Mouse (Mus musculus): ENCODE data around the gene Lhfpl2. TPM values are rescaled to one million over a fixed set of nuclear protein-coding genes. Genes with fewer than 3 reads are reported as not detected.
"Not testable (repeated sequence)": the region's sequence is repeated elsewhere in the genome, so short reads cannot be mapped to it uniquely, and the experiment has no call there.

Gene Lhfpl2
- total RNA-seq (2014; fragmentation: Nextera tagmentation) (14.6 and 25.1 TPM in 2 replicates), total RNA-seq (2017) (11.2 and 14.2 TPM in 2 replicates)

DNA sequence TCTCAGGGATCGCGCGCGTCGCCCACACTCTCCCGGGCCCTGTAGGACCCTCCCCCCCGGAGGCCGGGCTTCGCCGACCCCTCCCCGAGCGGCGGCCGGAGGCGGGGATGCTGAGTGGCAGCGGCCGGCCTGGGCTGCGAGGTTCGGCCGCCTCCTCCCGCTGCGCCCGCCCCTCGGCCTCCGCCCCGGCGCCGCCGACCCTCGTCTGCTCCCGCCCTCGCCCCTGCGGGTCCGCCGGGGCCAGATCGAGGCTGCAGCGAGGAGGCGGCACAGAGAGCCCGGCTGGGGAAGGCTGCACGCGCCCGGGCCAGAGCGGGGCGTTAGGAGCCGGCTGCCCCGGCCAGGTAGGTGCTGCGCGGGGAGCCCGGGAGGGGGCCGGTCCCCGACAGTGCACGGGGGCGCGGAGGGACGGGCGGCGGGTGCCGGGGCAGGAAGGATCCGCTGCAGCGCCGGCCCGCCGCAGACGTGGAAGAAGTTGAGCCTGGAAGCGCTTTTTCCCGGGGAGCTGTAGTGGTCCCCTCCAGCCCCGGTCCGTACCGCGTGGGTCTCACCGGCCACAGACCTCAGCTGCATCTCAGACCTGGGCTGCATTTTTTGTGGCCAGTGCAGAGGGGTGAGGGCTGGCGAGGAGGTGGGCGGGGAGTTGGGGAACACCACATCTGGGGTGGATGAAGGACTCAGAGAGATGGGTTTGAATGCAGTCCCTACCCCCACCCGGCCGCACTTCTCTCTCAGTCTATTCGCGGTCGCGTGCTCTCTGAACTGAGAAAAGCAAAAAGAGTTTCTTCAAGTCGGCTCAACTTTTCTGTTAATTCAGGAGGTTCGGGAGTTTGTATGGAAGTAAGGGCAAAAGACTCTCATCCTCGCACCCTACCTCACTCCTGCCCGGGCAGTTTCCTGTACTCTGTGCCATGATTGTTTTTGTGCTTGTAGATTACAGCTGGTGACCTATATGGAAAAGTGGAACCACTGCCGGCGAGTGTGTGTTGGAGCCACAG, at the start of gene Lhfpl2:
Gene Lhfpl2, plus strand, starts transcription at position 234 of the 998 bp plus-strand sequence.
- peak; percentile 21 for ATAC-seq (replicated peaks; ENCODE audit: poor library complexity, severe bottlenecking)

- no peak for ATAC-seq (replicated peaks; ENCODE audit: poor library complexity, severe bottlenecking)
Measured at GRCm38 (mm10) chr13:94011996-94012575, 45.5 kb upstream of the Lhfpl2 start.

DNA sequence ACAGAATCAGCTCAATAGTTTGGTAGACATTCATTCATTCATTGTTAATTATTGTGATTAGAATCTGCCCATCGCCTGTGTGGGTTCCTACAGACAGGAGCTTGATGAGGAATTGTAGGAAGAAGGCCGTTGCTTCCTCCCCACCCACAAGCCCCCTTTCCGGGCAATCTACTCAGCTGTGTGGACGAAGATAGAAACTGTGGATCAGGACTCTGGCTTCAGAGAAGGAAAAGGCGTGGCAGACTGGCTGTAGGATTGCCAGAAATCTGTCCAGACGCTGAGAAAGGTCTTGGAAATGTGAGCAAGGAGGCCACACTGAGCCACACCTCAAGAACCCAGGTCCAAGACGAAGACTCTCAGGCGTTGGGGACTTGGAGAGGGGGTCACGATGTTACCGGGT, 43.6 kb upstream of the Lhfpl2 start:
- ATAC-seq (replicated peaks; ENCODE audit: poor library complexity, severe bottlenecking), result no peak

DNA sequence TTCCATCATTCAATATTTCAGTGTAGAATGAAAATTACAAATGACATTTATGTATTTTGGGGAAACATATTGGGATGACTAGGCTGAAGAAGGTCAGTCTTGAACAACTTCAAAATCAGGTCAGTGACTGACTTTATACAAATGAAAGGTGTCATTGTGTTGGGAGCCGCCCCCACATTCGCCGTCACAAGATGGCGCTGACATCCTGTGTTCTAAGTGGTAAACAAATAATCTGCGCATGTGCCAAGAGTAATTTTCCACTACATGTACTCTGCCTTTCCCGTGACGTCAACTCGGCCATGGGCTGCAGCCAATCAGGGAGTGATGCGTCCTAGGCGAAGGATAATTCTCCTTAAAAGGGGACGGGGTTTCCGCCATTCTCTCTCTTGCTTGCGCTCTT, 33.0 kb upstream of the Lhfpl2 start:
- ATAC-seq (replicated peaks; ENCODE audit: poor library complexity, severe bottlenecking), result not testable (repeated sequence)

DNA sequence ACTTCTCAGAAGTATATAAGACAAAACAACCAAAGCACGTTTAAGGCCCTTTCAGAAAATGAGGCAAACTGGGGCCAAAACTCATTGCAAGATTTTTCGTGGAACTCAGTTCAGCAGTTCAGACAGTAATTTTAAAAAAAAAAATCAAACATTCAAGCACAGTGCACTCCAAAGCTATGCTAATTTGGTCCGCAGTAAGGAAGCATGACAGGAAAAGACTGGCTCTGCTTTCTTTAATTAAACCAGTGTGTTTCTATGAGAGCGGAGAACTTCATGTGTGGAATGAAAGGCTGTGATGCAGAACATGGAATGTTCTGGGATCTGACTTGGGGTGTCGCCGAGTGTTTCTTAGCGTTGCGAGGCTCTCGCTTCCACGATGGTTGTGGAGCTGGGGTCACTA, 28.4 kb upstream of the Lhfpl2 start:
- ATAC-seq (replicated peaks; ENCODE audit: poor library complexity, severe bottlenecking), result no peak

GRCm38 (mm10) chr13:94030551-94030950, 27.0 kb upstream of the Lhfpl2 start:
- no peak for ATAC-seq (replicated peaks; ENCODE audit: poor library complexity, severe bottlenecking)

- no peak for ATAC-seq (replicated peaks; ENCODE audit: poor library complexity, severe bottlenecking)
Measured at GRCm38 (mm10) chr13:94037313-94038051, 20.1 kb upstream of the Lhfpl2 start.

GRCm38 (mm10) chr13:94038052-94038340, 19.6 kb upstream of the Lhfpl2 start:
- ATAC-seq (replicated peaks; ENCODE audit: poor library complexity, severe bottlenecking), result no peak

- peak; percentile 95 for ATAC-seq (replicated peaks; ENCODE audit: poor library complexity, severe bottlenecking)
Measured at GRCm38 (mm10) chr13:94050036-94050435, 7.6 kb upstream of the Lhfpl2 start.

DNA sequence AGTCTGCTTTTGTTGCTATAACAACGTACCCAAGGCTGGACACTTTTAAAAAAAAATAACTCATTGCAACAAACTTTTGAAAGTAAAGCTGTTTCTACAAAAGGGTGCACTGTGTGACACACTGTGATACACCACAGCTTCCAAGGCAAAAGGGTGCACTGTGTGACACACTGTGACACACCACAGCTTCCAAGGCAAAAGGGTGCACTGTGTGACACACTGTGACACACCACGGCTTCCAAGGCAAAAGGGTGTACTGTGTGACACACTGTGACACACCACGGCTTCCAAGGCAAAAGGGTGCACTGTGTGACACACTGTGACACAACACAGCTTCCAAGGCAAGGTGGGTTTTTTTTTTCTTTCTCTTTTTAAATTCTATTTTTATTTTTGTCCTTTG, 6.8 kb upstream of the Lhfpl2 start:
- ATAC-seq (replicated peaks; ENCODE audit: poor library complexity, severe bottlenecking), result no peak

DNA sequence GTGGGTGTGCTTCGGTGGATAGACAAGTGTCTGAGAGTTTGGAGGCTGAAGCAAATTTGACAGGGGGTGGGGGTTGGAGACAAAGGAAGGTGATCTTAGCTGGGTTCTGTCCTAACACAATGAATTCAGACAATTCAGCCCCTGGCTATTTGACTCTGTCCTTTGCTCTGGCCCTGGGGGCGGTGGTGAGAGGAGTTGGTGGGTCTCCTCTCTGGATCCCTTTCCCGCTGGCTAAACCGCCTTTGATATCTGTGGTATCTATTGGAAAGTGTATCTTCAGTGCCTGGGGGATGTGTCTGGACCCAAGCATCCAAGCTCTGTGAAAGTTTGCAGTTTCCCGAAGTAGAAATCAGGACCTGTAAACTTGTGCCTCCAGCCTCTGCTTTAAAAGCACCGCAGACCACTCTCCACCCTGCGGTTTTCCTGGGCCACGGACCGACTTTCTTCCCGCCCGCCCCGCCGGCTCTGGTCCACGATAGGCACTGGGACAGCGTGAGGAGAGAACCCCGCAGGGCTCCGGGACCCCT, 497 bp upstream of the Lhfpl2 start:
- ATAC-seq (replicated peaks; ENCODE audit: poor library complexity, severe bottlenecking), result peak; percentile 29

GRCm38 (mm10) chr13:94058642-94059222, 1.1 kb downstream of the Lhfpl2 start:
- no peak for ATAC-seq (replicated peaks; ENCODE audit: poor library complexity, severe bottlenecking)

DNA sequence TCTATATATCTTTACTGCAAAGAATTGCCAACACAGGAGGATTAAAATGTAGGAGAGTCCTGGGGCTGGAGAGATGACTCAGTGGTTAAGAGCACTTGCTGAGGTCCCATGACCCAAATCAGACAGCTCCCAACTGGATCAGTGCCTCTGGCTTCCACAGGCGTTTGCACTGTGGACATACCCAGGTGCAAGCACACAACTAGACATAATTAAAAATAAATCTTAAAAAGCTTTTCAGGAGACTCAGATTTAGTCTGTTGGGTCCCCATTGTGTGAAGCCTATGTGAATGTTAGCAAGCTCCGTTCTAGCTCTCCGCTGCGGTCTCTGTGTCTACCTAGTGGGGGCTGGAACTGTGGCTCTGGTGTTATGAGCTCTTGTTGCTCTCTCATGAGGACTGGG, 1.8 kb downstream of the Lhfpl2 start:
- ATAC-seq (replicated peaks; ENCODE audit: poor library complexity, severe bottlenecking), result no peak

GRCm38 (mm10) chr13:94059778-94060177, 2.2 kb downstream of the Lhfpl2 start:
- ATAC-seq (replicated peaks; ENCODE audit: poor library complexity, severe bottlenecking), result no peak

DNA sequence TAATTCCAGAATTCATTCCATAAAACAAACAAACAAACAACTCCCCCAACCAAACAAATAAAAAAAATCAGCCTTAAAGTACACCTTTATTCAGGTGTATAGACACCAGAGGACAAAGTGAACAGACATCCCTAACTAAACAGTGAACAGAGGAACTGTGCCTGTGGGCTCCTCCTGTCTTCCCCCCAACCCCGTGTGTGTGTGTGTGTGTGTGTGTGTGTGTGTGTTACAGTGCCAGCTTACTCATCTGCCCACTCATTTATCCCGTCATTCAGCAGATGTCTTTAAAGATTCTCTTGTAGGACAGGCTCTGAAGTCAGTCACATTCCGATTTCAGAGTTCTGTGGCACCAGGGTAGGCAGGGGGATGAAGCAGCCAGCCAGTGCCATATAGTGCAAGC, 2.9 kb downstream of the Lhfpl2 start:
- ATAC-seq (replicated peaks; ENCODE audit: poor library complexity, severe bottlenecking), result no peak

DNA sequence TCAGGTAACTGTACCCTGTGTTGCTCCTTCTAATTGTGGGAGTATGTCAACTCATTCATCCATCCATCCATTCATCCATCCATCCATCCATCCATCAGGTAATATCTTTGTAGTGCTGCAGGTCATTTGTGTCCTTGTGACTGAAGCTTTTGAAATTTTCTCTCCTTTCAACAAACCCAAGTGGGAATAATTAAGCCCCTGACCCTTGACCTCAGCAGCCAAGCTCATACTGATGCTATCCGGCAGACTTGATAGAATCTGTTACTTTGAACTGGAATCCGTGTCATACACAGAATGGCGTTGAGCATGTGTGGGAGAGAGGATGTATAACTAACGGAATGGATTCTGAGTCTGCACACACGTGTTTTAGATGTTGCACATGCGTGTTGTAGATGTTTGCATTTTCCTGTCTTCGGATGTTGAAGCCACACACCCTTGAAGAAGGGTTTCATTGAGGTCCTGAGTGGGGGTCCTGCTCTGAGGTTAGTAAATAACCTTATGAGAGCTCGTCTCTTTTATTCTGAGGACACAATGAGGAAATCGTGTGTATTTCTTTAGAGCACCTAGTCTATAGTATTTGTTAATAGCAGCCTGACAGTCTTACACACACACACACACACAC, 3.8 kb downstream of the Lhfpl2 start:
- ATAC-seq (replicated peaks; ENCODE audit: poor library complexity, severe bottlenecking), result no peak

GRCm38 (mm10) chr13:94062349-94063111, 4.9 kb downstream of the Lhfpl2 start:
- ATAC-seq (replicated peaks; ENCODE audit: poor library complexity, severe bottlenecking), result peak; percentile 62

DNA sequence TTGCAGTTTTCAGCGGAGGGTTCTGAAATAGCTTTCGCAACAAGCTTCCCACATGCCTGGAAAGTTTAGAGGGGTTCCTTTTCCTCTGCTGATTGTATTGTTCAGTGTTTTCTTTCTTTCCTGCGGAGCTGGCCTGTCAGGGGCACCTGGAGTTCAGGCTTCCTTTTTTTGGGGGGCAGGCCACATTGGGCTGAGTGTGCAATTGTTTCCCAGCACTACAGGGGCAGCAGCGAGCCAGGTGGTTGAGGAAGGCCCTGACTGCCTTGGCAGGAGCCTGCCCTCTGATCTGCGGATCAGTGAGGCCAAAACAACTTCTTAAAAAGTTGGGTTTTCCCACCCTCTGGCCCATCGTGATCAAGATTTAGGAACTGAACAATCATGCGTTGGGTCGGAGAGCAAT, 5.6 kb downstream of the Lhfpl2 start:
- ATAC-seq (replicated peaks; ENCODE audit: poor library complexity, severe bottlenecking), result peak; percentile 70

GRCm38 (mm10) chr13:94064571-94064970, 7.0 kb downstream of the Lhfpl2 start:
- ATAC-seq (replicated peaks; ENCODE audit: poor library complexity, severe bottlenecking), result no peak

Measured in granulocyte monocyte progenitor cell, adult 5-6 weeks (primary cell).